Mouse (Mus musculus) cerebellum, postnatal 36 days (tissue): ENCODE data around the gene Ccn1.
A peak's percentile ranks its signal among the peaks of the same experiment; 100 is the strongest.

Source experiments
- DNase-seq, 2 experiments: peaks; one replicate each; pipeline ENCODE4 v3.0.0; 2021 to 2022; ENCODE audit warnings: mixed read lengths in 2 of 2

Gene Ccn1

DNA sequence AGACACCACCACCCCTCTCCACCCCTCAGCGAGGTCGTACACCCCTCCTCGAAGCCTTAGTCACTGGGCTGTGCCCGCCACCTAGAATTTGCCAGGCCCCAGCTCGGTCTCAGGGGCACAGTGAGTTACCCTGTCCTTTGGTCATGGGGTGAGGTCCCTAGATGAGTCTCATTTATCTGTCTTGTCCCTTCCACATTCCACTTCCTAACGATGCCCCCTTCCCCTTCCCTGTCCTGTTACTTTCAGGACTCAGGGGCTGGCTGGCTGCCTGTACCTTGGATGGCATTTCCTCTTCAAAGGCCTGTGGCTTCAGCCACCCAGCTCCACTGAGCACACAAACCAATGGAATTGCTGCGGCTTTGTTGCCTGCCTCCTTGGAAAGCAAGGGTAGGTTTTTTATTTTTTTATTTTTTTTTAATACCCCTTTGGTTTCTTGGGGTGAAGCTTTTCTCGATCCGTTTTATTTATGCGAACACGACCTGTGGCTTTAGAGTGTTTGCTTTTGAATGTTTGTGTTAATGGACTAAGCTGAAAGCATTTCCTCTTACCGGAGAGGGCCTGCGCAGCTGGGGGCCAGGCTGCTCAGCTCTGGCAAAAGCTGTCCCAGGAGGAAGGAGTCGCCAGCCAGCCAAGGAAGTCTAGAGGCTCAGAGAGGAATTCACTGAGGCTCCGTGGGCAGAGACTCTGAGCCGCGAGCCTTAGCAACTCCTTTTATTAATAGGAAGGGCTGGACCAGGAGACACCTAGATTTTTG is 35.2 kb downstream of the Ccn1 start:
- peak; percentile 16 to 28 for DNase-seq

DNA sequence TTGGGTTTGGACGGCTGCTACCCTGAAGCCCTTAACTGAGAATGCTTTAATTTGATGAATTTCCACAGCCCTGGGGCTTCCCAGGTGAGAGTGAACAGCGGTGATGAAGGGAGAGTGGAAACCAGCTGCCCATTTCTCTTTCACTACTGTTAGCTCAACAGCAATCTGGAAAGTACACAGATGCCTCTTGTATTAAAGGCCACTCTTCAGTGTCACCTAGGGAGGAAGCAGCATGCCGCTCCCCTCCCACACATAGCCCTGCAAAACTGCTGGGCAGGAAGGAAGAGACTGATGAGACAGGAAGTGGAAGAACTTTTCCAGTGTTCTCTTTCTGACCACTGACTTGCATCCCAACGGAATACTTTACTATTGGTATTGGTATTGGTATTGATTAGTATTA is 36.5 kb downstream of the Ccn1 start:
- no peak for DNase-seq

DNA sequence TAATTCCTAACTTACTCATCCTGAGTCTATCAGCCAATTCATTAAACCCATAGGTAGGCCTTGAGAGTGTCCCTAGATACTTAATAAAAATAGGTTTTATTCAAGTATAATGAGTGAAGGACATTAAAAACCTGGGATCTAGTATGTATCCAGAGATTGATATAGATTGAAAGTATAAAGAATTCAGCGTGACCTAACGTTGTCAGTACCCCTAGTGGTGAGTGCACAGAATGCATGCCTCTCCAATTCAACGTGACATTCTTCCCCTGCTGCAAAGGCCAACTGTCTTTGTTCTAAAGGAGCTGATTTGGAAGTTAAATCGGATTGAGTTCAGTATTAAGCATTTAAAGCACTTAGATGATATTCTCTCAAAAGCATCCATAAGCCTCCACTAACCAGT is 37.1 kb downstream of the Ccn1 start:
- DNase-seq, result no peak

DNA sequence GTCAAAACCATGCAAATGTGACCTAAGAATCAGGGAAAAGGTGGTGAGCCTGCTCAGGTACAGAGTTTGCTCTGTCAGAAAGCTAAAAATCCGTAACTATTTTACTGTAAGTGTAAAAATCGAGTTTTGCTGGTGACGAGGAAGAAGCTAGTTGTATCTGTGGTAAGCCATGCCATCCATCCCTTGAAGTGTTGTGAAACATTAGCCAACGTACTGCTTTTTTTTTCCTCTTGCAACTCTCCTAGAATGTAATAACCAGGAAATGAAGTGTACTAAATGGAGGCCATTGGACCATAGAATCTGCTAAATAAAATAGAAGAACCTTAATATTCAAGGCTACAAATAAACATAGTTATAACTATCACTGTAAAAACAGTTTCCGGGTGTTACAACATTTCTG is 41.5 kb downstream of the Ccn1 start:
- no peak for DNase-seq

DNA sequence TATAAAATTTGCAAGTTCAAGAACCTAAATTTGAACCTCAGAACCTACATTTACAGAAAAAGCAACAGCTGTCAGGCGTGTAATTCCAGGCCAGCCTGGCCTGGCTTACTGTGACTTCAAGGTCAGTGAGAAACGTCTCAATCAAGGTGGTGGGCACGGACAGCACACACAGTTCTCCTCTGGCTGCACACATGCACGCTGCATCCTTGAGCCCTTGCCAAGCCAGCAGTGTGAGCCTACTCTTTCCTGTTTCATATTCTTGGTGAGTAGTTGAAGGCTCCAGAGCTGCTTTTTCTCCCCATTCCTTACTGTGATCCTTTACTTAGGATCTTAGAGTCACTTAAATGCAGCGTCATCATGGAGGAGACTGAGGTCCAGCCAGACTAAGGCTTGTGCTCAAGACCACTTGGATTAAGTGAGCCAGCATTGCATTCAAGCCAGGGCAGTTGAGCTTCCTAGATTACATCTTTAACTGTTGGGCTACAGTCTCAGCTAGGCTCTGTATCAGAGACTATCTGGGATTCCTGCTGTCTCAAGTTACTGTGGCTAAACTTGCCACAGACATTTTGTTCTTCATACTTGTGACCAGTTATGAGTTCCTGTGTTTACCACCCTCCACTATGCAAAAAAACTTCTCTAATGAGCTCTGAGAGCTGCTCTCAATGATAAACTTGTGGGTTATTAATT is 44.2 kb downstream of the Ccn1 start:
- DNase-seq, result no peak

DNA sequence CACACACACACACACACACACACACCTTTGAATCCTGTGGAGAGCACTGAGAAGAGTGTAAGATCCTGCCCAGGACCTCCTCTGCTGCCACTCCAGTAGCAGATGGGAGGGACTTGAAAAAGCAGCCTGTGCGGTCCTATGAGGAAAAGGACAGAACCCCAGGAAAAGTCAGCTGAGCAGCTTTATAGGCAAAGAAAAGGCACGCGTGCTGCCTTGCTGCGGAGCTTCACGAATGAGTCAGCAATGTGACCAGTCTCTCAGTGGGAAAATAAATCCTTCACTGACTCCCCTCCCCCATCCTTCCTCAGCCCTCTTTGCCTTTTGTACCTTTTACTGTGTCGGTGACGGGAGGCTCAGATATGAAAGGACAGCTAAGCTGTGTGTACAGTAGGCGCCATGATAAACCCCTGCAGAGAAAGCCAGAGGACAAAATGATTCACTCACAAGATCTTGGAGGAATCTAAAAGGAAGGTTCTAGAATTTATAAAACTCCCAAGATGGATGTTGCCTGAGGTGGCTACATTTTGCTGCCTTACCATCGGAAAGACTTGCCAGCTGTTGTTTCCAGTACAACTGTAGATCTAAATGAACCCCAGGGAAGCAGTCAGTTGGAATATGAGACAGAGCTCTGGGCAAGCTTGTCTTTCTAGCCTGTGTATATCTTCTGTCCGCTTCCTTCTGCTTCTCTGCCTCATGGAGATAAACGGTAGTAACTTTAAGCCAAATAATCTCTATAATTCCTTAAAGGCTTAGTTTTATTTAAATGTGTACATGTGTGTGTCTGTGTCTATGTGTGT is 47.2 kb downstream of the Ccn1 start:
- no peak for DNase-seq

DNA sequence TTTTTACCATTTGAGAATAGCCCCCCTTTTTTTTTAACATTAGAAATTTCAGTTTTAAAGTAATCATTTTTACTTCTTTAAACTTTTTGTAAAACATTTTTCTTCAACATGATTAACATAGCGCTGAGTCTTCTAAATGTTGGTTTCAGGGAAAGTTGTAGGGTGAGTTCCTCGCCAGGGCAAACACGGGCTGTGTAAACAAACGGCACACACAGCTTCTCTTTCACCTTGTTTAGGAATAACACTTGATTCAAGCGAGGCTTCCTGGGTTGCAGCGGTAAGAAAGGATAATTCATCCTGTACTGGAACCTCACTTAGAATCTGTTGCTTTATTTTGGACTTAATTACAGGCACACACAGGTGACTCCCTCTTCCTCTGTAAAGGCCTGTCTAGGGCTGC is 48.4 kb downstream of the Ccn1 start:
- no peak for DNase-seq

DNA sequence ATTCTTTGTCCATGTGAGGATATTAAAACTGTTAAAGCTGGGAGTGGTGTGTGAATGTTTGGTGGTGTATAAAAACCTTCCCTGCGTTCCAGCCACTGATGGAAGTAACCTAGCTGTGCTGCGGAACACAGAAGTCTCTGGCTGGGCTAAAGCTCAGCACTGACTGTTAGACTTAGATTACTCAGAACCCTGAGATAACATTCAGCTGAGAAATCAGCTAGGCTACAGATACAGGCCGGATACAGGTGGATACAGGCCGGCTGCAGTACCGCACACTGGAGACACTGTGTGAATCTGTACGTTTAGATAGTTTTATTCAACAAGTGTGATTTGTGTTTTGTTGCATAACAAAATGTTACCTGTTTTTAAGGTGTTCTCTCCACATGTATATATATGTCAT is 49.0 kb downstream of the Ccn1 start:
- no peak for DNase-seq

DNA sequence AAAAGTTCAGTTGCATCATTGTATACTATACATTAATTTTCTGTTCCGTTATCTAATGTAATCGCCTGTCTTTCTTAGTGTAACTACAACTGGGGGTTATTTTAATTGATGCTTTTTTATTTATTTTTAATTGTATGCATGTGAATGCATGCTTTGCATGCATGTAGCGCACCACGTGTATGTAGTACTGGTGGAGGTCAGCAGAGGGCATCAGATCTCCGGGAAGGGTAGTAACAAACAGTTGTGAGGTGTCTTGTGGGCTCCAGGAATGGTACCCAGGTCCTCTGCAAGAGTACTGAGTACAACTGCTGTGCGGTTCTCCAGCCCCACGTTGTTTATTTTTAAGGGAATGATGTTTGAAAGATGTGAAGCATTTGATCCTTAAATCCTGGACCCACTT is 50.7 kb downstream of the Ccn1 start:
- no peak for DNase-seq
